Mouse (Mus musculus): Measurements from ENCODE around the gene Siglec1. TPM values are rescaled to one million over a fixed set of nuclear protein-coding genes. Genes with fewer than 3 reads are reported as not detected.

Siglec1 gene
- total RNA-seq (2014; rRNA removed) (0.75 and 0.99 TPM in 2 replicates), polyA plus RNA-seq (2015; fragmentation: Nextera tagmentation; extraction: Ambion mirVana) (0.19 and 0.28 TPM in 2 replicates)

DNA sequence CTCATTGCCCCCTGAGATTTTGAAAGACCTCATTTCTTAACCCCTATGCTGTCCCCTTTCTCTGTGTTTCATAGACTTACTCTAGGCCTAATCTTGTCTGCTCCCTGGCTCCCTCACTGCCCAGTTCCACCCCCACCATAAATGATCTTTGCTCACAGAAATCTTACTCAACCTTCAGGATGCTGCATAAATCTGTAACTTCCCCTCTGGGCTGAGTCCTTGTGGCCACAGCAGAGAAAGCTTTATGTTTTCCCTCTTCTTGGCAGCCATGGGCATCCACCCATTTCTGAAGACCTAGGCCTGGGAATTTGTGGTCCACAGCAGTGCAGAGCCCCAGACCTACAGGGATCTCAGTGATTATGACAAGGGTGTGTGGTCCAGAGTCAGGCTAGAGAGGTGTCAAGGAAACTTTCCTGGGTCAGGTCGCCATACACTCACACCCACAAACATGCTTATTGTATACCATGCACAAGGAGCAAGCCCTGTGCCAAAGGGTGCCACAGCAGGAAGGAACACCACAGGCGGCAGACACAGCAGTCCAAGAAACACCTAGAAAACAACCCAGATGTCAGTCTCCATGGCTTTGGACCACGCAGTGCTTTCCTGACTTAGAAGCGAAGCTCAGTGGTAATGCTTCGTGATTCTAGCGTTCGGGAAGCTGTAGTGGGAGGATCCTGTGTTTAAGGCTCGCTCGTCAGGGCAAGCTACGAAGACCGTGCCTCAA, at the start of gene Siglec1:
Gene Siglec1, minus strand, starts transcription at position 99 of the 724 bp plus-strand sequence.
- WGBS: 84% methylated on average over 11 of the region's 11 CpGs
- no peak for ATAC-seq
- H3K36me3 ChIP-seq (ENCODE audit: insufficient read depth, low read length): no peaks in the 10 kb centered on the region
- H3K4me3 ChIP-seq (ENCODE audit: low read length): no peak within 1 kb of the TSS
- H3K9me3 ChIP-seq (ENCODE audit: low read length): no peaks in the 10 kb centered on the region
- H3K9ac ChIP-seq (replicated peaks; ENCODE audit: low read length): no peak within 1 kb of the TSS
- no peak within 1 kb of the TSS for H3K4me2 ChIP-seq (ENCODE audit: low read depth, low read length)
- no peaks in the 10 kb centered on the region for H3K4me1 ChIP-seq (ENCODE audit: insufficient read depth, low read length)
- DNase-seq (ENCODE audit: low spot score): no peak
- no peaks in the 10 kb centered on the region for H3K27me3 ChIP-seq (ENCODE audit: insufficient read depth, low read length)
- no peak within 1 kb of the TSS for H3K27ac ChIP-seq
- TF ChIP-seq CTCF (IDR thresholded peaks at IDR 0.05; ENCODE audit: low read depth): no peak

DNA sequence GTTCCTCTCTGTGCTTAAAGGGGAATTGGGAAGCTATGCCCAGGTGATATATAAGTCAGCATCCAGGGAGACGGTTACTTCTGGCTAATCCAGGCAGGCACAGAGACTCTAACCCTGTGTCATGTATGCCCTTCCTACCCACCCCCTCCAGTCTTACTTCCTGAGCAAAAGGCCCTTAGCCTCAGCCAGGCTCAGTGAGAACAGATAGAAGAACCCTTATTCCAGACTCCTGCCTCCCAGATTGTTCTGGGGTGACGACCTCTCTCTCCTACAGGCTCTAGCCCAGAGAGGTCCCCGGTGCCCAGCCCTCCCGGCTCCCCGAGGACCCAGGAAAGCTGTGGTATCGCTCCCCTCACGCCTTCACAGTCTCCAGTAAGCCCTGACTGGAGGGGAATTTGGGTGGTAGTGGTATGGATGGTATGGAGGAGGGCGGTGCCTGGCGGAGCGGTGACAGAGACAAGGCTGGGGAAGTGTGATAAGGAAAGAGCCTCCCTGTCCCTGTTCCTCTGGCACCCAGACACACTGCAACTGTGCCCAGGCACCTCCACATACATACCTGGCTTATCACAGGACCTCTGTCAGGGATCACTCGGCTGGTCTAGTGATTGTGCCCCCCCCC, 49.1 kb upstream of the Siglec1 start:
- no peak overlapping the region for H3K9ac ChIP-seq (replicated peaks; ENCODE audit: low read length)
- ATAC-seq (no peak), DNase-seq (ENCODE audit: low spot score) (no peak)
- TF ChIP-seq CTCF (IDR thresholded peaks at IDR 0.05; ENCODE audit: low read depth): no peak
- H3K36me3 ChIP-seq (ENCODE audit: insufficient read depth, low read length): no peaks in the 10 kb centered on the region
- H3K27me3 ChIP-seq (ENCODE audit: insufficient read depth, low read length): no peaks in the 10 kb centered on the region
- no peak overlapping the region for H3K4me2 ChIP-seq (ENCODE audit: low read depth, low read length)
- no peaks in the 10 kb centered on the region for H3K9me3 ChIP-seq (ENCODE audit: low read length)
- H3K27ac ChIP-seq: no peak overlapping the region
- no peaks in the 10 kb centered on the region for H3K4me1 ChIP-seq (ENCODE audit: insufficient read depth, low read length)
- WGBS: 82% methylated on average over 11 of the region's 11 CpGs
- H3K4me3 ChIP-seq (ENCODE audit: low read length): no peak overlapping the region

DNA sequence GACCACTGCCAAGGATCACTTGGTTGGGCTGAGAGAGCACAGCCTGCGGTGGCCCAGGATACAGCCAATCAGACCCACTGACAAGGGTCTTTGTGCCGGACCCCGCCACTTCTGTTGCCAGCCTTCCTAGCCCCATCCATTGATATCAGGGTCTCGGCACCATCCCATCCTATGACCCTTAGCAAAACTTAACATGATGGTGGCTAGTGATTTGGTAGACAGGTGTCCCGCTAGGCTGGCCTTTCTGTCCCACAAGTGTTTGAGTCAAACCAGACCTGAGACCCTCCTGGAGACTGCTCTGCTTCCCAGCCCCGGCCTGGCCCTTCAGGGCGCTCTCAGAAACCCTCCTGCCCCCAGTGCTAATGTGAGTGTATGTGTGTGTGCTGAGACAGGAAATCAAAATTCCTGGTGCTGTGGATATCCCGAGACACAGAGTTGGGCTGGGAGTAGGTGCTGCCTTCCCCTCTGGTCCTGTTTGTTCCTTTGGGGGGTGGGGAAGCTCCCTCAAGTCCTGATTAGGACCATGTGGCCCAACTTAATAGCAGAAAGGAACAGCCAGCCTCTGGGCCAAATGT, 48.3 kb upstream of the Siglec1 start:
- no peaks in the 10 kb centered on the region for H3K27me3 ChIP-seq (ENCODE audit: insufficient read depth, low read length)
- no peaks in the 10 kb centered on the region for H3K36me3 ChIP-seq (ENCODE audit: insufficient read depth, low read length)
- DNase-seq (ENCODE audit: low spot score): no peak
- no peak overlapping the region for H3K4me3 ChIP-seq (ENCODE audit: low read length)
- TF ChIP-seq CTCF (IDR thresholded peaks at IDR 0.05; ENCODE audit: low read depth): no peak
- WGBS: 81% methylated on average over 8 of the region's 8 CpGs
- ATAC-seq: no peak
- no peaks in the 10 kb centered on the region for H3K4me1 ChIP-seq (ENCODE audit: insufficient read depth, low read length)
- H3K9me3 ChIP-seq (ENCODE audit: low read length): no peaks in the 10 kb centered on the region
- no peak overlapping the region for H3K9ac ChIP-seq (replicated peaks; ENCODE audit: low read length)
- H3K4me2 ChIP-seq (ENCODE audit: low read depth, low read length): no peak overlapping the region
- peak overlapping the region; percentile 27; the same call in 1 of the 2 replicates for H3K27ac ChIP-seq

DNA sequence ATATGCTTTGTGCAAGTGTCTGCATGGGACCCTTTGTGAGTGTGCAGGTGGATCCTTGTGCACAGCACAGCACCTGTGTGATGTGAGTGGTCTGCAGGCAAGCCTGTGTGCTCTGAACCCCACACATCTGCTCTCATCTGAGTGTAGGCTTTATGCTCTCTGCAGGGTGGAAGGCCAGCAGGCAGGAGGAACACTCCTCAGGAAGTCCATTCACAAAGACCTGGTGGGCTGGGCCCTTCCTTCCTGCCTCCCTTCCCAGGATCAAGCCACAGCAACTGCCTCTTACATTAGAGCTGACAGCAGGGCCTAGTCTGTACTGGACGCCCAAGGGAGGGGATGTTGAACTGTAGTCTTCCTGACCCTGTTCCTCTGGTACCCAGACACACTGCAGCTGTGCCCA, 47.8 kb upstream of the Siglec1 start:
- no peak overlapping the region for H3K4me2 ChIP-seq (ENCODE audit: low read depth, low read length)
- no peak for DNase-seq (ENCODE audit: low spot score)
- 0 out of 2 replicates have a peak, but pooled peaks have one; percentile 55 for ATAC-seq
- H3K9ac ChIP-seq (replicated peaks; ENCODE audit: low read length): no peak overlapping the region
- no peak overlapping the region for H3K4me3 ChIP-seq (ENCODE audit: low read length)
- no peak overlapping the region for H3K27ac ChIP-seq
- H3K27me3 ChIP-seq (ENCODE audit: insufficient read depth, low read length): no peaks in the 10 kb centered on the region
- no peaks in the 10 kb centered on the region for H3K9me3 ChIP-seq (ENCODE audit: low read length)
- no peaks in the 10 kb centered on the region for H3K36me3 ChIP-seq (ENCODE audit: insufficient read depth, low read length)
- no peaks in the 10 kb centered on the region for H3K4me1 ChIP-seq (ENCODE audit: insufficient read depth, low read length)
- no peak for TF ChIP-seq CTCF (IDR thresholded peaks at IDR 0.05; ENCODE audit: low read depth)
- WGBS: 58% methylated on average over 1 of the region's 1 CpGs

DNA sequence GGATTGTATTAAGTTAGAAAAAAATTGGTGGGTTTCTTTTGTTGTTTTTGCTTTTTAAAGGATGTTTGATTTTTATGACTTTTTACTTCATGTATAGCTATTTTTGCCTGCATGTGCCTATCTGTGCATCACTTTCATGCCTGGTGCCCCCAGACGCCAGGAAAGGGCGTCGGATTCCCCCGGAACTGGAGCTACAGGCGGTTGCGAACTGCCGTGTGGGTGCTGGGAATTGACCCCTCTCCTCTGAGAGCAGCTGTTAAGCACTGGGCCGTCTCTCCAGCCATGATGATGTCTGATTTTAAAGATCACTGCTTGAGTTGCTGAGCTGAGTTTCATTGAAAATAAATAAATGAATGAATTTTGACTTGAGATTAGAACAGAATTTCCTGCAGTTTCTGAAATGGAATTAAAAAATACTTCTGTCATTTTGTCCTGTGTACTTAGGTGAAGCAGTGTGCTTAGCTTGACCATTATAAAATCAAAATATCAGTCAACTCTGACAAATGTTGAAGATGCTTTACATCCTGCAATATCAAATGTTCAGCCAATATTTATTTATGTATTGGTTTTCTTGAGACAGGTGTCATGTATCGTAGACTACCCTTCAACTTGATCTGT, 46.5 kb upstream of the Siglec1 start, which contains the start of gene Gm11037:
Gene Gm11037, plus strand, starts transcription at position 568 of the 618 bp plus-strand sequence.
- Histone ChIP-seq H3K4me1 (ENCODE audit: insufficient read depth, low read length) (no peaks in the 10 kb centered on the region), H3K27me3 (ENCODE audit: insufficient read depth, low read length) (no peaks in the 10 kb centered on the region), H3K27ac (no peak within 1 kb of the TSS), H3K9me3 (ENCODE audit: low read length) (no peaks in the 10 kb centered on the region), H3K4me2 (ENCODE audit: low read depth, low read length) (no peak within 1 kb of the TSS), H3K9ac (replicated peaks; ENCODE audit: low read length) (no peak within 1 kb of the TSS), H3K4me3 (ENCODE audit: low read length) (no peak within 1 kb of the TSS), H3K36me3 (ENCODE audit: insufficient read depth, low read length) (no peaks in the 10 kb centered on the region)
- WGBS: 84% methylated on average over 9 of the region's 9 CpGs
- TF ChIP-seq CTCF (IDR thresholded peaks at IDR 0.05; ENCODE audit: low read depth): no peak
- DNase-seq (ENCODE audit: low spot score): no peak
- no peak for ATAC-seq

DNA sequence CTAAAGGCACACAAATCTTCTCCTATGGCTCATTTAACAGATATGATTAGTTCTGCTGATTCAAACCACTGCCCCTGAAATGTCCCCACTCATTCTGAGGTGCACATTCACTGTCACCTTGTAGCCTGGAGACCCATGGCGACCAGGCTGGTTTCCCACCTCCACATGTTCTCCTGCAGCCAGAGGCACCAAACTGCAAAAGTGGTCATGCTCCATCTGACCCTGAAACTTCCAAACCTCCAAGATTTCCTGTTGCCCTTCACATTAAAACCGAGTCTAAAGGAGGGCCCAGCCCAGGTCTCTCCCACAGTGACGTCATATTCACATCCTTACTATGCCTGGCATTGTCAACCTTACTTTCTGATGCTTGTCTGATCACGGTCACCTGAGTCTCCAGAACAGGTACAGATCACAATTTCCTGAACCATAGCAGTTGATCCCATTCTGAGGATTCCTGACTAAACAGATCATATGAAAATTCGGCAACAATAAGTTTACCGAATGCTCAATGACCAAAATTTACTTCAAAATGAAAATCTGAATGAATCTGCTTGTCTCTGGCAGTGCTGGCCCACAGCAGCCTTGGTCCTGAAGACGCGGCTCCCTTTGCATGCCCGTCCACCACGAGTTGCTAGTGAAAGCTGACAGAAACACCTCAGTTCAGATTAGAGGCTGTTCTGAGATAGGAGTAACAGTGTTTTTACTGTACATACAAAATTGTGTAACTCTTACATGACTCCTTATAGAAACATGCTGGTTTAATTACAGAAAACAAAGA, 45.7 kb upstream of the Siglec1 start:
- H3K9me3 ChIP-seq (ENCODE audit: low read length): no peaks in the 10 kb centered on the region
- ATAC-seq (no peak), DNase-seq (ENCODE audit: low spot score) (no peak)
- no peak overlapping the region for H3K4me2 ChIP-seq (ENCODE audit: low read depth, low read length)
- 82% methylated on average over 10 of the region's 10 CpGs for WGBS
- no peak overlapping the region for H3K27ac ChIP-seq
- no peak for TF ChIP-seq CTCF (IDR thresholded peaks at IDR 0.05; ENCODE audit: low read depth)
- no peaks in the 10 kb centered on the region for H3K27me3 ChIP-seq (ENCODE audit: insufficient read depth, low read length)
- no peaks in the 10 kb centered on the region for H3K36me3 ChIP-seq (ENCODE audit: insufficient read depth, low read length)
- H3K4me1 ChIP-seq (ENCODE audit: insufficient read depth, low read length): peaks cover 3% of the 10 kb centered on the region
- H3K4me3 ChIP-seq (ENCODE audit: low read length): no peak overlapping the region
- H3K9ac ChIP-seq (replicated peaks; ENCODE audit: low read length): no peak overlapping the region

All from hindbrain, postnatal 0 days (tissue).